Mouse (Mus musculus) limb, embryonic 14.5 days (tissue): ENCODE measurements at regions not wholly inside any gene's neighbourhood (a gene's known extent, or its start where the extent isn't known, plus 50 kb on each side); places are given as distances from the start of the nearest gene placed in this dataset.

ENCODE experiments used
- ATAC-seq: fragments of 200-750 bp; cut with Nextera tagmentation; 2 replicates; pipeline ENCODE4 v1.8.0; 2017; ENCODE audit warnings: low read depth, moderate number of reproducible peaks, moderate TSS enrichment; ENCODE audit not compliant: low FRiP score
- DNase-seq: peaks from one replicate; pipeline ENCODE4 v3.0.0-alpha.2; 2015; ENCODE audit warnings: low spot score
- H3K27ac ChIP-seq: fragments of 300-500 bp; sonication (generic); replicated peaks from 2 replicates; pipeline ENCODE4 v1.5.1; 2014; ENCODE audit warnings: low read depth, mild to moderate bottlenecking, low read length, moderate library complexity, mixed read lengths
- H3K27me3 ChIP-seq: fragments of 300-500 bp; sonication (generic); 2 replicates; pipeline ENCODE4 v1.6.1; 2014; ENCODE audit warnings: low read length, mixed read lengths; ENCODE audit not compliant: control insufficient read depth, insufficient read depth
- H3K36me3 ChIP-seq: fragments of 300-500 bp; sonication (generic); 2 replicates; pipeline ENCODE4 v1.6.1; 2014; ENCODE audit warnings: mild to moderate bottlenecking, low read length, moderate library complexity, mixed read lengths; ENCODE audit not compliant: control insufficient read depth, insufficient read depth
- H3K4me1 ChIP-seq: fragments of 300-500 bp; sonication (generic); 2 replicates; pipeline ENCODE4 v1.6.1; 2014; ENCODE audit warnings: antibody characterized with exemption, low read length, mixed read lengths; ENCODE audit not compliant: control insufficient read depth, insufficient read depth
- H3K4me2 ChIP-seq: fragments of 300-500 bp; sonication (generic); replicated peaks from 2 replicates; pipeline ENCODE4 v1.6.1; 2014; ENCODE audit warnings: low read depth, mild to moderate bottlenecking, low read length, moderate library complexity; ENCODE audit not compliant: severe bottlenecking
- H3K4me3 ChIP-seq: fragments of 300-500 bp; sonication (generic); replicated peaks from 2 replicates; pipeline ENCODE4 v1.5.1; 2014; ENCODE audit warnings: low read length
- H3K9ac ChIP-seq: fragments of 300-500 bp; sonication (generic); 2 replicates; pipeline ENCODE4 v1.6.1; 2014; ENCODE audit warnings: mild to moderate bottlenecking, low read depth, low read length, moderate library complexity; ENCODE audit not compliant: severe bottlenecking
- H3K9me3 ChIP-seq: fragments of 300-500 bp; sonication (generic); 2 replicates; pipeline ENCODE4 v1.6.1; 2016; ENCODE audit warnings: low read length; ENCODE audit not compliant: control insufficient read depth
- POLR2A ChIP-seq: fragments of 200-500 bp; IDR thresholded peaks from 2 replicates; pipeline ENCODE4 v1.8.0; 2012; ENCODE audit warnings: inconsistent platforms, mild to moderate bottlenecking, moderate library complexity, borderline replicate concordance; ENCODE audit not compliant: insufficient read depth, insufficient read length; ENCODE audit errors: extremely low read depth
- WGBS: fragments of 180-500 bp; shearing (Covaris S2); extraction: QIAGEN DNeasy Blood & Tissue Kit; methylation state at CpG from one replicate; pipeline ENCODE4 v1.1.7; 2014; 5-methylcytosine and 5-hydroxymethylcytosine counted together

DNA sequence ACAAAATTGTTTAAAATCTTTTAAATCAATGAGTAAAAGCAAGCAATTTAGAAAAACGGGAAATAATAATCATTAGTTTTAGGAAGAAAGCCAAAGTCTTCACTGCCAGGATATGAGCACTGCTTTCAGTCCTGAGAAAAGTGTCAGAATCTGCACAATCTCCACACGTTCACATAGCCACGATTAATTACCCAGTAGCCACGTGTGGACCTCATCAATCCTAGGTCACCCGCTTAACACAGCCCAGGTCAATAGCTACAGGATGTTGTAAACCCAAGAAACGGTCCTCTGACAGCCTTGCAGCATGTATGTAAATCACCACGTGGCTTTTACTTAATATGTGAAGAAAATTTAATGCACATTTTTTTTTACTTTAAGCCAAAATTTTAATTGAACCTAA is 773.2 kb downstream of the Dach1 start:
- ATAC-seq (no peak), DNase-seq (no peak)

DNA sequence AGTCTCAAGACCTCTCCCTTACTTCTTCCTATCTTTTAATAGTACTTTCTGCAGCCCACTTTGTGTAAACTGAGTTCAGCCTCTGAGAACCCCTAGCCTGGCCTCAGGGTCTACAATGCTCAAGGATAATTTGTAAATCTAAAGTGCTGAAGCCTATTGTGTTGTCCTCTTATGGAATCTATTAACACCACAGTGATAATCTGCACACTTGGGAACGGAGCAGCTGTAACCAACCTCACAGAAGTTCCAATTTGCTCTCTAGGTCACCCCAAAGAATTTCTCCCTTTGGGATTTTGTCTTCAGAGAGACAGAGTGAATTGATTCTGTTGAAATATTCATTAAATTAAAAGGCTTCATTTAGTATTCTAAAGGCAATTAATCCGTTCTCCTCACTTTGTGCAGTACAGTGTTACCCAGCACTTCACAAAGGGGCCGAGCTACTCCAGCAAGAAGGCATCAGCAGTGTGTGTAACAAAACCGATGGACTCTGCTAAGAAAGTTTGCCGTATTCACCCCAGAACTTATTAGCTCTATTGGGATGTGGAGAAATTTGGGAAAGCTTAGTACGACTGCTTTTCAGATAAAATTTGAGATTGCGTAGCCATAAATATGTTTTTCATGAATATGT is 773.7 kb downstream of the Dach1 start:
- H3K9ac ChIP-seq = no peak overlapping the region
- H3K4me2 ChIP-seq = no peak overlapping the region
- DNase-seq = no peak
- no peaks in the 10 kb centered on the region for H3K27me3 ChIP-seq
- WGBS = 43% methylated on average over 7 of the region's 7 CpGs
- no peaks in the 10 kb centered on the region for H3K4me1 ChIP-seq
- no peak for ATAC-seq
- no peak overlapping the region for H3K4me3 ChIP-seq
- no peaks in the 10 kb centered on the region for H3K9me3 ChIP-seq
- no peak overlapping the region for H3K27ac ChIP-seq
- H3K36me3 ChIP-seq = no peaks in the 10 kb centered on the region
- TF ChIP-seq POLR2A = no peak

More for the DNA sequence above, 773.2 kb downstream of the Dach1 start:
- no peak overlapping the region for H3K9ac ChIP-seq
- no peak overlapping the region for H3K4me3 ChIP-seq
- no peak overlapping the region for H3K4me2 ChIP-seq
- TF ChIP-seq POLR2A = no peak
- H3K27ac ChIP-seq = no peak overlapping the region
- no peaks in the 10 kb centered on the region for H3K27me3 ChIP-seq
- no peaks in the 10 kb centered on the region for H3K4me1 ChIP-seq
- H3K9me3 ChIP-seq = no peaks in the 10 kb centered on the region
- WGBS = 24% methylated on average over 7 of the region's 7 CpGs
- no peaks in the 10 kb centered on the region for H3K36me3 ChIP-seq

DNA sequence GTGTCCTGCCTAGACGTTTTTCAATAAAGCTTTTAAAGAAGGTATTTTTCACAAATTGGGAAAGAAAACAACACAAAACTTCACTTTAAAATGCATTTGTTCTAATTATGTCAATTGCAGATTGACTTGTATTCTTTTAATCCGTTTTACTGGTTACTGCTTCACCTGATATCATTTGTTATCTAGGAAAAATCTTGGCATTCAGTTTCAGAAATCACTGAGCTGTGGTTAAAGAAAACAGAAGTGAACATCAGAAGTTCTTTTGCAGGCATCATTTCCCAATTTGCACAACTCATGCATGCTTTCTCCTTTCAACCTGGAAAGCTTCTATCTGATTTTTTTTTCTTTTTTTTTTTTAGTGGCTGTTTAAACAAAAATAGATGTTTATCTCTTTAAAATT is 780.6 kb downstream of the Dach1 start:
- TF ChIP-seq POLR2A = no peak
- H3K36me3 ChIP-seq = no peaks in the 10 kb centered on the region
- H3K4me3 ChIP-seq = no peak overlapping the region
- no peaks in the 10 kb centered on the region for H3K4me1 ChIP-seq
- H3K27me3 ChIP-seq = no peaks in the 10 kb centered on the region
- 68% methylated on average over 2 of the region's 2 CpGs for WGBS
- H3K4me2 ChIP-seq = no peak overlapping the region
- ATAC-seq = no peak
- DNase-seq = no peak
- H3K9me3 ChIP-seq = no peaks in the 10 kb centered on the region
- no peak overlapping the region for H3K27ac ChIP-seq
- no peak overlapping the region for H3K9ac ChIP-seq

DNA sequence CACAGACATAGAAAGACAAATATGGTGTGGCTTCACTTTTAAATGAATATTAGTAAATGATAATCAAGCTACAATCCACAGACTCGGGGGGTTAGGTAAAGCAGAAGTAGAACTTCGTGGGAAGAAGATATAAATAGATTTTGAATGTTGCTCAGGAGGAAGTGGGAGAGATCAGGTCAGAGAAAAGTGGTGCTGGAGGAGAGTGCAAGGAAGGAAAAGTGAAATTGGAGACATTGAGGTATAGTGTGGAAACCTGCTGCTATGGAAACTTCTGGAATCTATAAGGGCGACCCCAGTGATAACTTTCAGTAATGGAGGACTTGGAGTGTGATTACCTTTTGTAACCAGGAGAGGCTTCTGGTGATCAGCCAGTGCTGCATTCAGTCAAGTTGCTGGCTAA is 789.4 kb downstream of the Dach1 start:
- H3K27me3 ChIP-seq = no peaks in the 10 kb centered on the region

DNA sequence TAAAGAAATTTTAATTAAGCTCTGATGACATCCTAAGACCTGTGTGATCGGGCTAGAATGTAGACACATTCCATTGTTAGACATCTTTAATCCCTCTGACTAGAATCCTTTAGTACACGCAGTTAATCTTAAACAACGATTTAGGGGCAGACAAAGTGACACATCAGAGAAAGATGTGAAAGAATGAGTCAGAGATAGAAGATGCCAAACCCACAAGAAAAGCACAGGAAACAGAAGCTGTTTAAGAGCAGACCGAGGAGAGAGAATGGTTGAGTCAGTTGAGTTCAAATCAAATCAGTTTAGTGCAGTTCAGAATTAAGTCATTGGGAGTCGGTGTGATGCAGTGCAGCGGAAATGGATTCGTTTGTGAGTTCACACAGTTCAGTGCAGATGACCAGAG is 812.6 kb downstream of the Dach1 start:
- Histone ChIP-seq H3K27me3 (no peaks in the 10 kb centered on the region), H3K4me1 (no peaks in the 10 kb centered on the region), H3K36me3 (no peaks in the 10 kb centered on the region), H3K27ac (no peak overlapping the region), H3K4me3 (no peak overlapping the region), H3K9me3 (no peaks in the 10 kb centered on the region), H3K9ac (no peak overlapping the region), H3K4me2 (no peak overlapping the region)
- DNase-seq (no peak), ATAC-seq (no peak)
- WGBS = 84% methylated on average over 7 of the region's 7 CpGs
- no peak for TF ChIP-seq POLR2A

More for the DNA sequence above, 789.4 kb downstream of the Dach1 start:
- WGBS = 71% methylated on average over 3 of the region's 3 CpGs
- ATAC-seq (no peak), DNase-seq (no peak)
- no peaks in the 10 kb centered on the region for H3K36me3 ChIP-seq
- H3K4me3 ChIP-seq = no peak overlapping the region
- H3K9ac ChIP-seq = no peak overlapping the region
- no peaks in the 10 kb centered on the region for H3K4me1 ChIP-seq
- no peak overlapping the region for H3K4me2 ChIP-seq
- H3K27ac ChIP-seq = no peak overlapping the region
- no peak for TF ChIP-seq POLR2A
- H3K9me3 ChIP-seq = no peaks in the 10 kb centered on the region

DNA sequence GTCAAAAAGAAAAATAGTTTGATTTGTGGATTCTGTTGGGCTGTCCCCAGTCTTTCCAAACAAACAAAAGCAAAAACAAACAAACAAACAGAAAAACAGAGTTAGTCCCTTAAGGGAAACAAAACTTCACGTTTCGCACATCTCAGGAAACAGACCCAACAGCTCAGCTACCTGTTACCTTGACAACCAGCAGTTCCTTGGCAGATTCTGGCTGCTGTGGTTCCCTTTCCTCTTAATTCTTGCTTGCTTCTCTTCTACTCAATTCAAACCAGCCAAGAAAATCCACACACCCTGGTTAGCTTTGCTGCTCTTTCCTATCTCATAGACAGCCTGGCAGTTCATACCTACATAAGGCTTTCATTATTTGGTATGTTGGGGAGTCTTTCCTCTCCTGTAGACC is 821.6 kb downstream of the Dach1 start:
- DNase-seq (no peak), ATAC-seq (no peak)
- 73% methylated on average over 2 of the region's 2 CpGs for WGBS
- no peaks in the 10 kb centered on the region for H3K36me3 ChIP-seq
- no peak overlapping the region for H3K27ac ChIP-seq
- H3K4me2 ChIP-seq = no peak overlapping the region
- no peaks in the 10 kb centered on the region for H3K27me3 ChIP-seq
- H3K4me3 ChIP-seq = no peak overlapping the region
- TF ChIP-seq POLR2A = no peak
- H3K9ac ChIP-seq = no peak overlapping the region
- no peaks in the 10 kb centered on the region for H3K4me1 ChIP-seq
- no peaks in the 10 kb centered on the region for H3K9me3 ChIP-seq
